Mouse (Mus musculus) lung, postnatal 0 days (tissue): ENCODE data around the gene Zic2.

ENCODE experiments used
- CTCF ChIP-seq: IDR thresholded peaks from 2 replicates; pipeline ENCODE4 v1.5.1; 2016; ENCODE audit warnings: antibody characterized with exemption, mild to moderate bottlenecking
- EP300 ChIP-seq: IDR thresholded peaks from 2 replicates; pipeline ENCODE4 v1.6.1; 2016; ENCODE audit warnings: antibody characterized with exemption, mild to moderate bottlenecking, control low read depth

DNA sequence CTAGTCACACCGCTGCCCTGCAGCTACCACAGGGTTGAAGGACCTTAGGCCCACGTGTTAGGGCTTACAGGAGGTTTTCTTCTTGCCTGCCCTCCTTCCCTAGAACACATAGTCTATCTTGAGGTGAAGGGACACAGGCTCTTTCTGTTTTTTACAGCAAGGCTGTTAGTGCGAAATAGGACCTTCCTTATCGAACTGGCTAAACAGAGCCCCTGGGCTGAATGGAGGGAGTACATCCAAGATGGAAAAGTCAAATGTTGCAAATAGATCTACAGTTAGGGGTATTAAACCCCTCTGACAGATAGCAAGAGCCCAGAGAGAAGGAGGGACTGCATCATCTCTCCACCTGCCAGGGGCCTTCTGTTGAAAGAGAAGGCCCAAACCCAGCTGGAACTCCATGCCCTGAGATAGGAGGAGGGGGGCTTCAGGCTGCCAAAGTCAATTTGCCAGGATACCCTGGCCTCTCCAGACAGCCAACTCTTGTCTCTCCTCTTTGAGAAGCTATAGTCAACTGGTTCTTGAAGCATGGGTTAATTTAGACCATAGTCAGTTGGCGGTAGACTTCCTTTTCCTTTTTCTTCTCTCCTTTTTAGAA is 23.6 kb upstream of the Zic2 start:
- TF ChIP-seq CTCF, result no peak
- no peak for TF ChIP-seq EP300
